Mouse (Mus musculus) liver, adult 2 months (tissue): ENCODE results near the gene Bap1. TPM values are rescaled to one million over a fixed set of nuclear protein-coding genes. Genes with fewer than 3 reads are reported as not detected.

ENCODE experiments used
- DNase-seq: peaks from one replicate; pipeline ENCODE4 v3.0.0-alpha.2; 2011; ENCODE audit warnings: low read depth, low spot score; ENCODE audit errors: extremely low read depth
- H3K27ac ChIP-seq: fragments of 200-500 bp; replicated peaks from 2 replicates; pipeline ENCODE4 v1.5.1; 2012; ENCODE audit warnings: low read depth, mild to moderate bottlenecking, control low read depth, inconsistent platforms, low read length; ENCODE audit not compliant: insufficient read depth
- H3K27me3 ChIP-seq: fragments of 200-500 bp; 2 replicates; pipeline ENCODE4 v1.6.1; 2012; ENCODE audit warnings: mild to moderate bottlenecking, moderate library complexity, low read length, inconsistent platforms; ENCODE audit not compliant: control insufficient read depth, insufficient read depth
- H3K36me3 ChIP-seq: fragments of 200-500 bp; 2 replicates; pipeline ENCODE4 v1.6.1; 2012; ENCODE audit warnings: low read length, inconsistent platforms; ENCODE audit not compliant: control insufficient read depth, insufficient read depth
- H3K4me1 ChIP-seq: fragments of 200-500 bp; 2 replicates; pipeline ENCODE4 v1.6.1; 2011; ENCODE audit warnings: low read length; ENCODE audit not compliant: control insufficient read depth, insufficient read depth
- H3K4me3 ChIP-seq: fragments of 200-500 bp; 2 replicates; pipeline ENCODE4 v1.5.1; 2011; ENCODE audit warnings: low read depth, mild to moderate bottlenecking, control low read depth, low read length, moderate library complexity; ENCODE audit not compliant: insufficient read depth
- H3K79me2 ChIP-seq: fragments of 200-500 bp; 2 replicates; pipeline ENCODE4 v1.6.1; 2012; ENCODE audit warnings: inconsistent platforms, mild to moderate bottlenecking, low read length, moderate library complexity; ENCODE audit not compliant: control insufficient read depth, insufficient read depth
- H3K9ac ChIP-seq: fragments of 200-500 bp; 2 replicates; pipeline ENCODE4 v1.6.1; 2012; ENCODE audit warnings: low read depth, mild to moderate bottlenecking, control low read depth, inconsistent platforms, low read length
- CTCF ChIP-seq: fragments of 200-500 bp; IDR thresholded peaks from 2 replicates; pipeline ENCODE4 v1.5.1; 2011; ENCODE audit warnings: low read depth, low read length, control low read depth
- POLR2A ChIP-seq: fragments of 200-500 bp; IDR thresholded peaks from 2 replicates; pipeline ENCODE4 v1.6.1; 2011; ENCODE audit warnings: low read length, control low read depth; ENCODE audit not compliant: insufficient read depth; ENCODE audit errors: extremely low read depth
- WGBS: fragments of 180-500 bp; shearing (Covaris S2); methylation state at CpG from one replicate; pipeline ENCODE4 v1.1.7; 2018; 5-methylcytosine and 5-hydroxymethylcytosine counted together
- polyA plus RNA-seq: library from polyadenylated mRNA; depleted of rRNA; stranded (reverse); fragments of >200 nt; gene quantifications from 2 replicates; pipeline ENCODE4 v1.2.3, GENCODE M21; 2012; rRNA removed
- total RNA-seq: library from RNA; depleted of rRNA; stranded (reverse); fragments of >200 nt; gene quantifications from 2 replicates; pipeline ENCODE4 v1.2.3, GENCODE M21; 2014; rRNA removed

Gene Bap1
- total and polyA plus RNA-seq, 2 experiments, result 16.1 to 26.7 TPM

DNA sequence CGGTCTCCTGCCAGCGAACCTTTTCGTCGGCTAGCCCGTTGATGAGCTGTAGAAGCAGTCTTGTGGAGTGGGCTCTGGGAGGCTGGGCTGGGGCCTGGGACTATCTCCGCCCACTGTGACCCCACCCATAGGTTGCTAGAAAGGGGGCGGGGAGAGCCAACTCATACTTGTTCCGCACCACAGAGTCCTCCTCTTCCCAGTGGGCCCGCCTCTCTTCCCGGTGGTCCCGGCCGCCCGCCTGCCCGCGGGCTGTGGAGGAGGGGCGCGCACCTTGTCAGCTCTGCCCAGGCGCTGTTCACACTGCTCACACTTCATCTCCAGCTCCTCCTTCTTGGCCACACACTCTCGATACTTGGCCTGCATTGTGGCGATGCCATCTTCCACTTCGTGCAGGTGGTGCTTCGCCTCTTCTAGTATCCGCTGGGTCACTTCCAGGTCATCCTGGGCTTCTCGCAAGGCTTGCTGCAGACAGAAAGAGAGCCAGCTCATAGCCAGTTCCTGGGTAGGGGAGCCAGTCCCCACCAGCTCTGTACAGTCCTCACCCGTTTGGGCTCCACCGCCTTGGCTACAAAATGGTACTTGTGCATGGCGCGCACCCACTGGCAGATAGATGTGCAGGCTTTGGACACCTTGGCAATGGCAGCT is 18.3 kb downstream of the Bap1 start:
- Histone ChIP-seq H3K27me3 (no peaks in the 10 kb centered on the region), H3K4me1 (no peaks in the 10 kb centered on the region), H3K4me3 (no peak overlapping the region), H3K36me3 (no peaks in the 10 kb centered on the region), H3K27ac (no peak overlapping the region), H3K9ac (no peak overlapping the region), H3K79me2 (no peaks in the 10 kb centered on the region)
- WGBS, result 30% methylated on average over 28 of the region's 28 CpGs
- TF ChIP-seq CTCF (no peak), POLR2A (no peak)
- DNase-seq, result no peak

- WGBS, result 86% methylated on average over 6 of the region's 6 CpGs
- Histone ChIP-seq H3K27ac (no peak overlapping the region), H3K27me3 (no peaks in the 10 kb centered on the region), H3K9ac (no peak overlapping the region), H3K36me3 (no peaks in the 10 kb centered on the region), H3K4me1 (no peaks in the 10 kb centered on the region), H3K4me3 (no peak overlapping the region), H3K79me2 (no peaks in the 10 kb centered on the region)
- no peak for TF ChIP-seq POLR2A
- no peak for TF ChIP-seq CTCF
- no peak for DNase-seq
Observed at GRCm38 (mm10) chr14:31271121-31271520, 19.9 kb downstream of the Bap1 start.

GRCm38 (mm10) chr14:31272164-31272563 is 20.9 kb downstream of the Bap1 start:
- H3K27me3 ChIP-seq, result no peaks in the 10 kb centered on the region
- no peaks in the 10 kb centered on the region for H3K79me2 ChIP-seq
- H3K36me3 ChIP-seq, result no peaks in the 10 kb centered on the region
- 31% methylated on average over 7 of the region's 7 CpGs for WGBS
- no peak overlapping the region for H3K9ac ChIP-seq
- no peak overlapping the region for H3K27ac ChIP-seq
- H3K4me1 ChIP-seq, result no peaks in the 10 kb centered on the region
- no peak overlapping the region for H3K4me3 ChIP-seq
- DNase-seq, result peak; percentile 33
- TF ChIP-seq CTCF (peak; percentile 96), POLR2A (no peak)

DNA sequence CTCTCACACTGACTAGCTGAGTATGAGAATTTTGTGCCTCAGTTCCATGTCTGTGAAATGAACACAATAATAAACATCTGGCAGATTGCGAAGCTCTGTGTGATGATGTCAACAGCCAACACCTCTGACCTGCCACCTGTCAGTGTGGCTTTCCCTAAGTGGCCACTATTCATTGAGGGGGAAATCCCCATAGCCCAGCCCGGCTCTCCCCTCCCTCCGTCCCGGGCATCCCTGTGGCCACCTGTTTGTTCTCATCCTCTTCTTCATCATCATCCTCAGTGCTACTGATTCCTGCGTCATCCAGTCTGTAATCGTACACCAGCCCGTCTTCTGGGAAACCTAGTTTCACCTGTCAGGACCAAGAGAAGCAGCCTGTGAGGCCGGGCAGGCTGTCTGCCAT is 34.5 kb downstream of the Bap1 start:
- DNase-seq, result no peak
- 84% methylated on average over 8 of the region's 8 CpGs for WGBS
- Histone ChIP-seq H3K4me3 (no peak overlapping the region), H3K36me3 (no peaks in the 10 kb centered on the region), H3K27me3 (no peaks in the 10 kb centered on the region), H3K9ac (no peak overlapping the region), H3K27ac (no peak overlapping the region), H3K4me1 (no peaks in the 10 kb centered on the region), H3K79me2 (no peaks in the 10 kb centered on the region)
- TF ChIP-seq POLR2A (no peak), CTCF (no peak)

Other genes starting within 250 kb of the Bap1 start
- gene Spcs1, start 249.8 kb upstream of the Bap1 start, total RNA-seq, result 158 and 183 TPM in 2 replicates
- gene Spcs1, start 249.8 kb upstream of the Bap1 start, polyA plus RNA-seq, result 101 and 128 TPM in 2 replicates
- 26.3 and 28.7 TPM in 2 replicates for gene Pbrm1, start 232.3 kb upstream of the Bap1 start, total RNA-seq
- gene Pbrm1, start 232.3 kb upstream of the Bap1 start, polyA plus RNA-seq, result 6.1 and 6.3 TPM in 2 replicates
- 16.3 and 21.1 TPM in 2 replicates for gene Gnl3, start 232.3 kb upstream of the Bap1 start, total RNA-seq
- 8.3 and 18.2 TPM in 2 replicates for gene Gnl3, start 232.3 kb upstream of the Bap1 start, polyA plus RNA-seq
- 30.9 and 35.3 TPM in 2 replicates for gene Smim4, start 122.5 kb upstream of the Bap1 start, total RNA-seq
- 63.8 and 65.1 TPM in 2 replicates for gene Smim4, start 122.5 kb upstream of the Bap1 start, polyA plus RNA-seq
- gene Nt5dc2, start 120.4 kb upstream of the Bap1 start, total RNA-seq, result 3.0 and 6.0 TPM in 2 replicates
- gene Nt5dc2, start 120.4 kb upstream of the Bap1 start, polyA plus RNA-seq, result 14.8 and 17.5 TPM in 2 replicates
- 27.0 and 39.5 TPM in 2 replicates for gene Stab1, start 82.8 kb upstream of the Bap1 start, total RNA-seq
- 32.7 and 52.3 TPM in 2 replicates for gene Stab1, start 82.8 kb upstream of the Bap1 start, polyA plus RNA-seq
- 0.27 and 0.83 TPM in 2 replicates for gene Tnnc1, start 43.1 kb upstream of the Bap1 start, total RNA-seq
- 0.32 TPM in 1 of 2 replicates, not detected in the other for gene Tnnc1, start 43.1 kb upstream of the Bap1 start, polyA plus RNA-seq
- gene Nisch, start 34.5 kb upstream of the Bap1 start, total RNA-seq, result 66.7 and 83.0 TPM in 2 replicates
- 107 and 152 TPM in 2 replicates for gene Nisch, start 34.5 kb upstream of the Bap1 start, polyA plus RNA-seq
- under 0.01 and 0.27 TPM in 2 replicates for gene Sema3g, start 33.6 kb upstream of the Bap1 start, total RNA-seq
- 0.05 and 0.19 TPM in 2 replicates for gene Sema3g, start 33.6 kb upstream of the Bap1 start, polyA plus RNA-seq
- 6.9 and 9.0 TPM in 2 replicates for gene Phf7, start 133 bp upstream of the Bap1 start, total RNA-seq
- gene Phf7, start 133 bp upstream of the Bap1 start, polyA plus RNA-seq, result 4.4 and 4.5 TPM in 2 replicates
- gene Dnah1, start 72.4 kb downstream of the Bap1 start, total RNA-seq, result under 0.01 and 0.07 TPM in 2 replicates
- 0.01 and 0.04 TPM in 2 replicates for gene Dnah1, start 72.4 kb downstream of the Bap1 start, polyA plus RNA-seq
- 34.8 and 38.1 TPM in 2 replicates for gene Capn7, start 85.2 kb downstream of the Bap1 start, total RNA-seq
- gene Capn7, start 85.2 kb downstream of the Bap1 start, polyA plus RNA-seq, result 6.1 and 6.7 TPM in 2 replicates
- gene Sh3bp5, start 184.6 kb downstream of the Bap1 start, total RNA-seq, result 37.1 and 37.7 TPM in 2 replicates
- gene Sh3bp5, start 184.6 kb downstream of the Bap1 start, polyA plus RNA-seq, result 22.6 and 26.1 TPM in 2 replicates
- gene Eaf1, start 242.9 kb downstream of the Bap1 start, total RNA-seq, result 10.8 and 14.6 TPM in 2 replicates
- gene Eaf1, start 242.9 kb downstream of the Bap1 start, polyA plus RNA-seq, result 24.1 and 24.4 TPM in 2 replicates
- gene Mettl6, start 243.6 kb downstream of the Bap1 start, total RNA-seq, result 11.2 and 11.9 TPM in 2 replicates
- gene Mettl6, start 243.6 kb downstream of the Bap1 start, polyA plus RNA-seq, result 2.6 and 5.4 TPM in 2 replicates